Mouse (Mus musculus) heart, embryonic 14.5 days (tissue): Measurements from ENCODE around the gene Slc13a2. TPM values are rescaled to one million over a fixed set of nuclear protein-coding genes. Genes with fewer than 3 reads are reported as not detected.

Source experiments
- ATAC-seq: fragments of 200-750 bp; cut with Nextera tagmentation; 2 replicates; pipeline ENCODE4 v1.8.0; 2017; ENCODE audit warnings: low read depth, moderate TSS enrichment; ENCODE audit not compliant: insufficient number of reproducible peaks, insufficient read depth, low FRiP score
- H3K27ac ChIP-seq, 2 experiments: fragments of 200-500 bp in 1 of 2; fragments of 300-500 bp in 1 of 2; sonication (generic) in 1 of 2; replicated peaks in 1 of 2; 2 replicates each; pipeline ENCODE4 v1.5.1; 2012 to 2014; ENCODE audit warnings: low read depth in 2 of 2, low read length in 2 of 2, control low read depth in 1 of 2, mild to moderate bottlenecking in 1 of 2, mixed read lengths in 1 of 2; ENCODE audit not compliant: control insufficient read depth in 1 of 2, insufficient read depth in 1 of 2
- H3K27me3 ChIP-seq: fragments of 300-500 bp; sonication (generic); 2 replicates; pipeline ENCODE4 v1.6.1; 2014; ENCODE audit warnings: mild to moderate bottlenecking, low read length, control low read depth; ENCODE audit not compliant: control insufficient read depth, insufficient read depth
- H3K36me3 ChIP-seq: fragments of 300-500 bp; sonication (generic); 2 replicates; pipeline ENCODE4 v1.6.1; 2014; ENCODE audit warnings: mild to moderate bottlenecking, control low read depth, low read length, mixed read lengths; ENCODE audit not compliant: control insufficient read depth, insufficient read depth
- H3K4me1 ChIP-seq, 2 experiments: fragments of 200-500 bp in 1 of 2; fragments of 300-500 bp in 1 of 2; sonication (generic) in 1 of 2; 2 replicates each; pipeline ENCODE4 v1.6.1; 2012 to 2014; ENCODE audit warnings: low read length in 2 of 2, control low read depth in 1 of 2, mixed read lengths in 1 of 2; ENCODE audit not compliant: control insufficient read depth in 2 of 2, insufficient read depth in 2 of 2
- H3K4me2 ChIP-seq: fragments of 300-500 bp; sonication (generic); 2 replicates; pipeline ENCODE4 v1.6.1; 2014; ENCODE audit warnings: mild to moderate bottlenecking, low read length
- H3K4me3 ChIP-seq, 2 experiments: fragments of 200-500 bp in 1 of 2; fragments of 300-500 bp in 1 of 2; sonication (generic) in 1 of 2; 2 replicates each; pipeline ENCODE4 v1.5.1; 2012 to 2014; ENCODE audit warnings: low read length in 2 of 2, mild to moderate bottlenecking in 2 of 2, control low read depth in 1 of 2, low read depth in 1 of 2, moderate library complexity in 1 of 2; ENCODE audit not compliant: control insufficient read depth in 1 of 2, insufficient read depth in 1 of 2
- H3K9ac ChIP-seq: fragments of 300-500 bp; sonication (generic); 2 replicates; pipeline ENCODE4 v1.6.1; 2014; ENCODE audit warnings: mild to moderate bottlenecking, low read length
- H3K9me3 ChIP-seq: fragments of 300-500 bp; sonication (generic); 2 replicates; pipeline ENCODE4 v1.6.1; 2016; ENCODE audit warnings: low read length, control low read depth; ENCODE audit not compliant: control insufficient read depth
- WGBS: fragments of 180-500 bp; shearing (Covaris S2); extraction: QIAGEN DNeasy Blood & Tissue Kit; methylation state at CpG from one replicate; pipeline ENCODE4 v1.1.7; 2014; 5-methylcytosine and 5-hydroxymethylcytosine counted together
- polyA plus RNA-seq: library from polyadenylated mRNA; unstranded; fragments of >200 nt; fragmentation: Nextera tagmentation; extraction: Ambion mirVana; gene quantifications from 2 replicates; pipeline ENCODE4 v1.2.1, GENCODE M21; 2014

Slc13a2 gene
- not detected in 2 replicates for polyA plus RNA-seq

DNA sequence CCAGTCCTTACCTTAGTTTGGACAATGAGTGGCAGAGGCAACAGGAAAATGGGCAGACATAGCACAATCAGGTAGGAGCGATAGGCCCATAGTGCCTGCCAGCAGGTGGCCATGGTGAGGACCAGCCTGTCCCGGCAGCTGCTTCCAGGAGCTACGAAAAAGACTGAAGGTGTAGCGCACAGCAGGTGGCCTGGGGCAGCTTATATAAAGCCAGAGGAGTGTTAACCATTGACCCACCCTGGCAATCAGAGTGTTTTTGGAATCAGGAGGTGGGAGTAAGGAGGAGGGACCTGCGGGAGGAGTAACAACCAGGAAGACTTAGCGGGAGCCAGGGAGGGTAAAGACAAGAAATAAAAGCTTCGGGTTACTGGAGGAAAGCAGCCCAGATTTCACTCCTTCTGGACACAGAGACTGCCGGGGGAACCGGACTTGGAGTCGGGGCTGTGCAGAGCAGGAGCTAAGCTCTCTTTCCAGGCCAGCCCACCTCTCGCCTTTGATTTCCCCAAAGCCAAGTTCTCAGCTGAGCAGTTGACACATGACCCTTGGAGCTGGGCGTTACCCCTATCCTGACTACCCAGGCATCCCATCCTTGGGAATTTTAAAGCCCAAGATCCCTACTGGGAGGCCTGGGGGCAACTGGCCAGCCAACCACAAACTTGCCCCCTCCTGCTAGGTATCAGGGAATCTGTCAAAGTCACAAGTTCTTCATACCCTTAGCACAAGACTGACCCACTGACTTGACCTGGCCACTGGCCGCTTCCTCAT, at the start of gene Slc13a2:
TSS of gene Slc13a2 (minus strand) at position 163 of the 765 bp plus-strand sequence.
- no peak for ATAC-seq
- H3K9me3 ChIP-seq: no peaks in the 10 kb centered on the region
- 22% methylated on average over 13 of the region's 13 CpGs for WGBS

DNA sequence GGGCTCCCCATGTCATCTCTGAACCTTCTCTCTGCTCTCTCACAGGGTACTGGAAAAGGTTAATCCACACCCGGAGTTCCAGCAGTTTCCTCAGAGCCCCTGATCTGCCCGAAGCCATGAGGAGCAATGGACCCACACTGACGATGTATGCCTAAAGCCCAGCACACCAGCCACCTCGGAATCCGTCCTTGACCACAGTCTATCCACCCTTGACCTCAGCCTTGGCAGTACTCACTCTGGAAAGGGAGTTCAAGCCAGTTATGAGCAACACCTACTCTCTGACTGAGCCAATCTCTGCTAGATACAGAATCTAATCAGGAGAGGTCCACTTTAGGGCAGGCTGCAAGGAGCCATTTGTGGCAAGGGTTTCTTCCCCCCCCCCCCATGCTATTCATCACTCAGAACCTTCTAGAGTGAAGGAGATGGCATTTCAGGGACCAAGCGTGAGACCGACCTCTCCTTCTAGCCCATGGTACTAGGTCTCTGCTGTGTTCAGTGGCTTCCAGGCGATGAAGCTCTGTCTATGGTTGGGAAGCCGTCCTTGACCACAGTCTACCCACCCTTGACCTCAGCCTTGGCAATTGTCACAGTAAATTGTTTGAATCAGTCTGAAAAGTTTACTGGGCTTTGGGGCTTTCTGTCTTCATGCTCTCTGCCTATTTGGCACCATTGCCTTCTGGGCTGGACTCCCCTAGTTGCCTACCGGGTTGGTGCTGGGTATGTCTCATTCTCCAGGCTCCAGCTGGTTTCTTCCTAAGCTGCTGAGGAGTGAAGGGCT, 49.5 kb upstream of the Slc13a2 start:
- Histone ChIP-seq H3K4me1 (peaks cover 5 to 6% of the 10 kb centered on the region in 2 experiments), H3K27ac (no peak overlapping the region), H3K9ac (no peak overlapping the region), H3K9me3 (no peaks in the 10 kb centered on the region), H3K27me3 (no peaks in the 10 kb centered on the region), H3K4me3 (no peak overlapping the region), H3K36me3 (no peaks in the 10 kb centered on the region), H3K4me2 (no peak overlapping the region)
- no peak for ATAC-seq
- WGBS: 77% methylated on average over 10 of the region's 10 CpGs

More for the DNA sequence above, at the start of gene Slc13a2:
- Histone ChIP-seq H3K4me1 (no peaks in the 10 kb centered on the region), H3K9ac (no peak within 1 kb of the TSS), H3K4me3 (no peak within 1 kb of the TSS), H3K4me2 (no peak within 1 kb of the TSS), H3K27ac (no peak within 1 kb of the TSS), H3K27me3 (peaks cover 31% of the 10 kb centered on the region), H3K36me3 (no peaks in the 10 kb centered on the region)

DNA sequence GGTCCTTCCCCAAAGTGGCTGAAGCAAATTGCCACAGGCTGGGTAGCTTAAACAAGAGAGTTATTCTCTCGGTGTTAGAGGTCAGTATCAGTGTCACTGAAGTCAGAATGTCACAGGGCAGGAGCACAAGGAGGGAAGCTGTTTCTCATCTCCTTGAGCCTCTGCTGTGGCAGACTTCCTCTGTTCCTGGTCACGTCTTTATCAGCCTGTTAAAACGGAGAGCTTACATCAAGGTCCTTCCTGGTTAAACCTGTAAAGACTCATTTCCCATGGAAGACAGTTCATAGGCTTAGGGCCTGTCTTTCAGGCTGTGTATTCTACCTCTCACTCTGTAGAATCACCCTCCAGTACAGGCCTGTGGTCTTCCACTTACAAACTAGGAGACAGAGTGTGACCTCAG, 45.9 kb upstream of the Slc13a2 start:
- Histone ChIP-seq H3K9ac (no peak overlapping the region), H3K4me2 (no peak overlapping the region), H3K36me3 (no peaks in the 10 kb centered on the region), H3K27me3 (no peaks in the 10 kb centered on the region), H3K4me3 (no peak overlapping the region), H3K27ac (no peak overlapping the region), H3K4me1 (peaks cover 15 to 16% of the 10 kb centered on the region in 2 experiments), H3K9me3 (no peaks in the 10 kb centered on the region)
- 33% methylated on average over 3 of the region's 3 CpGs for WGBS
- ATAC-seq: no peak

DNA sequence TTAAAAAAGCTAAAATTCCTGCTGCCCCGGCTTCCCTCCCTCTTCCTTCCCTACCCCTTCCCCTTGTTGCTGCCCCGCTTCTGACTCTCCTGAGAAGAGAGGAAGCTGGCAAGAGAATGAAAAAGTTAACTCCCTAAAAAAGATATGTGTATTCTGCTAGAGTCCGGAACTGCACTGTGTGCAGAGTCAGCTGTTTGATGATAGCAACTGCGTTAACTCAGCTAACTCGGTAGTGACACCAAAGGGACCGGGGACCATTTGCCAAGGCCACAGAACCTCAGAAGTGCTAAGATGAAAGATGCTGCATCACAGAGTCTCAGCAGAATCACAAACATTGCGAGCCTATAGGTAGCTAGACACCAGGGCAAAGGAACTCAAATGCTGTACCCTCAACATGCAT, 45.5 kb upstream of the Slc13a2 start:
- H3K27ac ChIP-seq: no peak overlapping the region
- peaks cover 15 to 16% of the 10 kb centered on the region in 2 experiments for H3K4me1 ChIP-seq

GRCm38 (mm10) chr11:78466242-78466912, 44.4 kb upstream of the Slc13a2 start:
- WGBS: 72% methylated on average over 23 of the region's 23 CpGs
- no peak for ATAC-seq
- peak overlapping the region; percentile 91 for H3K9ac ChIP-seq
- peaks cover 5% of the 10 kb centered on the region; the same call in 1 of the 2 replicates for H3K9me3 ChIP-seq
- H3K36me3 ChIP-seq: no peaks in the 10 kb centered on the region
- peak overlapping the region; percentile 96 for H3K4me2 ChIP-seq
- H3K27ac ChIP-seq: peak overlapping the region; percentile 40 to 90; a peak in 3 of 4 replicates
- peaks cover 15 to 16% of the 10 kb centered on the region in 2 experiments for H3K4me1 ChIP-seq
- H3K4me3 ChIP-seq: peak overlapping the region; percentile 89 to 91
- H3K27me3 ChIP-seq: no peaks in the 10 kb centered on the region

More for the DNA sequence above, 45.5 kb upstream of the Slc13a2 start:
- Histone ChIP-seq H3K9me3 (no peaks in the 10 kb centered on the region), H3K36me3 (no peaks in the 10 kb centered on the region), H3K27me3 (no peaks in the 10 kb centered on the region), H3K9ac (no peak overlapping the region), H3K4me2 (no peak overlapping the region), H3K4me3 (no peak overlapping the region)
- 48% methylated on average over 7 of the region's 7 CpGs for WGBS
- no peak for ATAC-seq

GRCm38 (mm10) chr11:78465568-78466180, 43.7 kb upstream of the Slc13a2 start, which contains the start of gene Slc46a1:
Gene Slc46a1, plus strand, starts transcription at chr11:78465697.
- Histone ChIP-seq H3K27me3 (no peaks in the 10 kb centered on the region), H3K27ac (peak within 1 kb of the TSS; percentile 88 to 90), H3K36me3 (no peaks in the 10 kb centered on the region), H3K9ac (peak within 1 kb of the TSS; percentile 91), H3K9me3 (peaks cover 5% of the 10 kb centered on the region; the same call in 1 of the 2 replicates), H3K4me1 (peaks cover 15 to 16% of the 10 kb centered on the region in 2 experiments), H3K4me3 (peak within 1 kb of the TSS; percentile 89 to 91), H3K4me2 (peak within 1 kb of the TSS; percentile 96)
- ATAC-seq: peak; percentile 89
- under 1% methylated on average over 41 of the region's 41 CpGs for WGBS

DNA sequence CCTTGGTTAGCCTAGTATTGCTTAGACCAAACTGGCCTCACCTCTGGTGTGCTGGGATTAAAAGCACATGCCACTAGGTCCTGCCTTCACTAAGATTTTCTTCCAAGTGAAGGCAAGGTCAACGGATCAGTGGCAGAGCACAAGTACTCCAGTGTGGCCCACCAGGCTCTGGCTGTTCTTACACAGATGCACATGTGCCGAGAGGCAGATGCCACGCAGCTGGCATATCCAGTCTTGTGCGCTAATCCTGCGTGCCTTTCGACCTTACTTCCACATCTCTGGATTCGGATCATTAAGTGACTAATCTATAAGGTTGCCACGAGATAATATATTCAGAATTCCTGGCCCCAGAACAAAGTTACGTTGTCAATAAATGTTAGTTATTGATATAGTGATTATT, 43.1 kb upstream of the Slc13a2 start:
- H3K36me3 ChIP-seq: no peaks in the 10 kb centered on the region
- 42% methylated on average over 9 of the region's 9 CpGs for WGBS
- peaks cover 15 to 16% of the 10 kb centered on the region in 2 experiments for H3K4me1 ChIP-seq
- ATAC-seq: no peak
- H3K9ac ChIP-seq: peak overlapping the region; percentile 6; the same call in 1 of the 2 replicates
- peak overlapping the region; percentile 96 for H3K4me2 ChIP-seq
- peaks cover 5% of the 10 kb centered on the region; the same call in 1 of the 2 replicates for H3K9me3 ChIP-seq
- H3K27ac ChIP-seq: no peak overlapping the region
- peak overlapping the region; percentile 89 to 91 for H3K4me3 ChIP-seq
- no peaks in the 10 kb centered on the region for H3K27me3 ChIP-seq
